Mouse (Mus musculus) lung, postnatal 0 days (tissue): ENCODE data around the gene Sh3gl2. TPM values are rescaled to one million over a fixed set of nuclear protein-coding genes. Genes with fewer than 3 reads are reported as not detected.

Source experiments
- ATAC-seq: fragments of 200-750 bp; cut with Nextera tagmentation; 2 replicates; pipeline ENCODE4 v1.8.0; 2017; ENCODE audit warnings: moderate library complexity
- DNase-seq: peaks from one replicate; pipeline ENCODE4 v3.0.0-alpha.2; 2016; ENCODE audit warnings: low spot score
- H3K27ac ChIP-seq: fragments of 300-500 bp; sonication (generic); 2 replicates; pipeline ENCODE4 v1.5.1; 2014; ENCODE audit warnings: antibody characterized with exemption, mild to moderate bottlenecking, low read length, mixed read lengths
- H3K27me3 ChIP-seq: fragments of 300-500 bp; sonication (generic); replicated peaks from 2 replicates; pipeline ENCODE4 v1.6.1; 2014; ENCODE audit warnings: low read length, mixed read lengths; ENCODE audit not compliant: insufficient read depth
- H3K36me3 ChIP-seq: fragments of 300-500 bp; sonication (generic); 2 replicates; pipeline ENCODE4 v1.6.1; 2014; ENCODE audit warnings: low read length, mixed read lengths; ENCODE audit not compliant: insufficient read depth
- H3K4me1 ChIP-seq: fragments of 300-500 bp; sonication (generic); 2 replicates; pipeline ENCODE4 v1.6.1; 2014; ENCODE audit warnings: antibody characterized with exemption, low read depth, low read length, mixed read lengths; ENCODE audit not compliant: insufficient read depth
- H3K4me2 ChIP-seq: fragments of 300-500 bp; sonication (generic); replicated peaks from 2 replicates; pipeline ENCODE4 v1.6.1; 2014; ENCODE audit warnings: low read depth, mild to moderate bottlenecking, low read length, moderate library complexity, mixed read lengths
- H3K4me3 ChIP-seq: fragments of 300-500 bp; sonication (generic); 2 replicates; pipeline ENCODE4 v1.5.1; 2014; ENCODE audit warnings: low read depth, low read length
- H3K9ac ChIP-seq: fragments of 300-500 bp; sonication (generic); replicated peaks from 2 replicates; pipeline ENCODE4 v1.6.1; 2014; ENCODE audit warnings: low read depth, mild to moderate bottlenecking
- H3K9me3 ChIP-seq: fragments of 300-500 bp; sonication (generic); 2 replicates; pipeline ENCODE4 v1.6.1; 2016; ENCODE audit warnings: low read length, mixed read lengths
- CTCF ChIP-seq: IDR thresholded peaks from 2 replicates; pipeline ENCODE4 v1.5.1; 2016; ENCODE audit warnings: antibody characterized with exemption, mild to moderate bottlenecking
- EP300 ChIP-seq: IDR thresholded peaks from 2 replicates; pipeline ENCODE4 v1.6.1; 2016; ENCODE audit warnings: antibody characterized with exemption, mild to moderate bottlenecking, control low read depth
- WGBS: fragments of 180-500 bp; shearing (Covaris S2); extraction: QIAGEN DNeasy Blood & Tissue Kit; methylation state at CpG from one replicate; pipeline ENCODE4 v1.1.7; 2014; 5-methylcytosine and 5-hydroxymethylcytosine counted together
- polyA plus RNA-seq: library from polyadenylated mRNA; unstranded; fragments of >200 nt; fragmentation: Nextera tagmentation; extraction: Ambion mirVana; gene quantifications from 2 replicates; pipeline ENCODE4 v1.2.1, GENCODE M21; 2015

The Sh3gl2 gene
- polyA plus RNA-seq, 1 experiment from 2014 or later = 1.2 TPM

DNA sequence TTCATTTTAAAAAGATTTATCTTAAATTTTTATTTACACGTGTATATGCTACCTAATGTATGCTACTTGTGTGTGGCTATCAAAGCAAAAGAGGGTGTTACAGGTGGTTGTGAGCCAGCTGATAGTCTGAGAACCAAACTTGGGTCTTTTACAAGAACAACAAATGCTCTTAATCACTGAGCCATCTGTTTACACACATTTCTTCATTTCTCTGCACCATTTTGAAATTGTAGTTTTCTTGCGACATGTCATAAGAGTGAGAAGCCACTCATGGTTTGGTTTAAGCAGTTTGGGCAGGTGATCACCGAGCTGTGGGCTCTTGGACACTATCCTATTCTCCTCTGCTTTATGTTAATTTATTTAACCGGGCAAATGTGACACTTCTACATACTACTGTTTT lies 338.3 kb downstream of the Sh3gl2 start:
- Histone ChIP-seq H3K4me1 (no peaks in the 10 kb centered on the region), H3K27me3 (no peaks in the 10 kb centered on the region), H3K9me3 (no peaks in the 10 kb centered on the region), H3K27ac (no peak overlapping the region), H3K36me3 (no peaks in the 10 kb centered on the region), H3K4me3 (no peak overlapping the region), H3K4me2 (no peak overlapping the region), H3K9ac (no peak overlapping the region)
- WGBS = 74% methylated on average over 4 of the region's 4 CpGs
- TF ChIP-seq CTCF = no peak
- no peak for TF ChIP-seq EP300
- DNase-seq (no peak), ATAC-seq (no peak)

DNA sequence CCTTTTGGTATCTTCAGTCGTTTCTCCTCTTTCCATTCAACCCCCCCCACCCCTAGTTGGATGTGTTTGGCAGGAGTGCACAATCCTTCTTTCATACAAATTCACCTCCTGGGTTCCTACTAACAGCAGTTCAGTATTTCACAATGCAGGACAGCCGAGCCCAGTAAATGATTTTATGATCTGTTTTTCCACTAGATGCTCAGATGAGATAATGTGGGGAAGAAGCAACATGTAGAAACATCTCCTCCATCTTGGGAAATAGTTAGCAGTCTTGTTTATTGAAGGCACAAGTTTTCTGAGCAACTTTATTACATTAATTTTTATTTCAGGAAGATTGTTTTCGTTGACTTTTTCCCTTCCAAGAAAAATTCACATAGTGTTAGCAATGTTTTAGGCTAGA lies 349.8 kb downstream of the Sh3gl2 start:
- 48% methylated on average over 3 of the region's 3 CpGs for WGBS
- peak; percentile 76 for DNase-seq
- Histone ChIP-seq H3K9me3 (no peaks in the 10 kb centered on the region), H3K4me3 (no peak overlapping the region), H3K4me1 (no peaks in the 10 kb centered on the region; the same call in 1 of the 2 replicates), H3K27ac (no peak overlapping the region), H3K4me2 (no peak overlapping the region), H3K27me3 (no peaks in the 10 kb centered on the region), H3K9ac (no peak overlapping the region), H3K36me3 (no peaks in the 10 kb centered on the region)
- ATAC-seq = peak; percentile 19; the same call in 1 of the 2 replicates
- peak; percentile 27; the same call in 1 of the 2 replicates for TF ChIP-seq EP300
- no peak for TF ChIP-seq CTCF

DNA sequence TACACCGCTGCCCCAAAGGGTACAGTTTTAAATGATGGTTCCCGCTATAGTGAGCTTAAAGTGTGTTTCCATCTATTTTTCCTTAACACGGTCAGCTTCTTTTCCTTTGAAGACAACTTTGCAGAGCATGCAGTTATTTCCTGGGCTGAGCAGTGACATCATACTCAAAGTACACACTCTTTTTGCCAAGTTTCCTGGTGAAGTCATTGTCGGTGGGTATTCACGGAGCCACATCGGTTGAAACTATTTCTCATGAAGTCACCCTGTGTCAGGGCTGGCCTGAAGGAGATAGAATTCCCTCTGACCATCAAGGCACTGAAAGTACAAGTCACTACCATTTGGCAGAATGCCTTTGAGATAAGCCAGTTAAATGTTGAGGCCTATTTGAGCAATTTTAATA lies 354.8 kb downstream of the Sh3gl2 start:
- DNase-seq = peak; percentile 66
- no peak overlapping the region for H3K27ac ChIP-seq
- no peaks in the 10 kb centered on the region for H3K9me3 ChIP-seq
- H3K9ac ChIP-seq = no peak overlapping the region
- no peak overlapping the region for H3K4me2 ChIP-seq
- ATAC-seq = peak; percentile 53; the same call in 1 of the 2 replicates
- H3K27me3 ChIP-seq = no peaks in the 10 kb centered on the region
- H3K36me3 ChIP-seq = no peaks in the 10 kb centered on the region
- no peak for TF ChIP-seq EP300
- TF ChIP-seq CTCF = no peak
- H3K4me3 ChIP-seq = no peak overlapping the region
- WGBS = 42% methylated on average over 6 of the region's 6 CpGs
- H3K4me1 ChIP-seq = no peaks in the 10 kb centered on the region; the same call in 1 of the 2 replicates

DNA sequence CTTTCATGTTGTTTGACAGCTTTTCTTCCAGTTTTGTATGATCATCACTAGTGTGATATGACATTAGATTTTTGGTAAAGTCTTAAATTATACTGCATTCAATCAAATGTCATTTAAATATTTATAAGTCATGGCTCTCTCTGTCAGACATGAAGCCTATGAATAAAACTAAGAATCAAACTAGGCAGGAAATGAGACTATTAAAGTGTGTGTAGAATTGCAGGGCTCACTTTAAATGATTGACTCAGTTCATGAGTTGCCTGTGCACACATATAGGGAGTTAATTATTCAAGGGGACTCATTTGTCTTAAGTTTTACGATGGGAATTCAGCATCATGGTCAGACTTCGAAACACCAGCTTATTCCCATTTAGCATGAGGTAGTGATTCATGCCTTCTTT lies 380.5 kb downstream of the Sh3gl2 start:
- H3K9ac ChIP-seq = no peak overlapping the region
- no peak for ATAC-seq
- H3K9me3 ChIP-seq = no peaks in the 10 kb centered on the region
- 92% methylated on average over 2 of the region's 2 CpGs for WGBS
- H3K4me3 ChIP-seq = no peak overlapping the region
- TF ChIP-seq EP300 (no peak), CTCF (no peak)
- no peaks in the 10 kb centered on the region for H3K36me3 ChIP-seq
- DNase-seq = no peak
- no peaks in the 10 kb centered on the region for H3K4me1 ChIP-seq
- no peak overlapping the region for H3K27ac ChIP-seq
- no peak overlapping the region for H3K4me2 ChIP-seq
- H3K27me3 ChIP-seq = no peaks in the 10 kb centered on the region

DNA sequence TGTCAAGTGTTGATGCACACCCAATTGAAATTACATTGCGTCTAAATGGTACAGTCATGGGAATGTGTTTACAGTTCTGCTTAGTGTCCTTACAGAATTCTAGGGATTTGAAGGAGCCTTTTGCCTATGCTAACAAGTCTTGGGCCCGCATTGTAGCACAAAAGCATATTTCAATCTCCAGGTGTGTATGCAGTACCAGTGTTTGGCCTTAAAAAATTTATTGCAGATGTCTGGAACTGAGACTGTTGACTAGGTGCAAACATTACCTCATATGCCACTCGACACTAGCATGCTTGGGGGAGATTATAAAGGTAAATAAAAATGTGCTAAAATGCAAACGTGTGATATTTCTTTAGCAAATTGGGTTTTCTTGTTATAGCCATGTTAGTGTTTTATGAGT lies 384.0 kb downstream of the Sh3gl2 start:
- DNase-seq (peak; percentile 71), ATAC-seq (peak; percentile 83)
- no peak overlapping the region for H3K4me2 ChIP-seq
- H3K27me3 ChIP-seq = no peaks in the 10 kb centered on the region
- 54% methylated on average over 4 of the region's 4 CpGs for WGBS
- no peaks in the 10 kb centered on the region for H3K9me3 ChIP-seq
- TF ChIP-seq CTCF (no peak), EP300 (peak; percentile 49)
- H3K27ac ChIP-seq = no peak overlapping the region
- H3K4me3 ChIP-seq = no peak overlapping the region
- no peak overlapping the region for H3K9ac ChIP-seq
- no peaks in the 10 kb centered on the region for H3K36me3 ChIP-seq
- H3K4me1 ChIP-seq = no peaks in the 10 kb centered on the region

DNA sequence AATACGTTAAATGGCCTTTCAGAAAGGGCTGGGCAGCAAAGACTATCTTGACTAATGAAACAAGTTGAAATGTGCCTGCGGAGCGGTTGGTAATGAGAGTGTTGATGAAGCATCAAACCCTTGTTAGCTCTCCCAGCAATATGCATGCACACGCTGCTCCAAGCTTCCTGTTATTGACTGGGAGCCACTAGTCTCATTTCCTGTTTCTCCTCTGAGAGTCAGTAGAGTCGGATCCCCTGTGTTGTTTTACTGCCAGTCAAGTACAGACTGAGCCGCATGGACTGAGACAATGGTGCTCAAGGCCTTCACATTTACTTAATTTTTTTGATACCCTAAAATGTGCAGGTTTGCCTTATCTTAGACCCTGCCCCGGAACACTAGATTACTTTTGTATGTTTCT lies 386.1 kb downstream of the Sh3gl2 start:
- Histone ChIP-seq H3K27me3 (no peaks in the 10 kb centered on the region), H3K4me1 (no peaks in the 10 kb centered on the region), H3K27ac (no peak overlapping the region), H3K4me3 (no peak overlapping the region), H3K4me2 (no peak overlapping the region), H3K9ac (no peak overlapping the region), H3K9me3 (no peaks in the 10 kb centered on the region), H3K36me3 (no peaks in the 10 kb centered on the region)
- ATAC-seq = 0 out of 2 replicates have a peak, but pooled peaks have one; percentile 32
- TF ChIP-seq CTCF (no peak), EP300 (no peak)
- WGBS = 56% methylated on average over 7 of the region's 7 CpGs
- no peak for DNase-seq

DNA sequence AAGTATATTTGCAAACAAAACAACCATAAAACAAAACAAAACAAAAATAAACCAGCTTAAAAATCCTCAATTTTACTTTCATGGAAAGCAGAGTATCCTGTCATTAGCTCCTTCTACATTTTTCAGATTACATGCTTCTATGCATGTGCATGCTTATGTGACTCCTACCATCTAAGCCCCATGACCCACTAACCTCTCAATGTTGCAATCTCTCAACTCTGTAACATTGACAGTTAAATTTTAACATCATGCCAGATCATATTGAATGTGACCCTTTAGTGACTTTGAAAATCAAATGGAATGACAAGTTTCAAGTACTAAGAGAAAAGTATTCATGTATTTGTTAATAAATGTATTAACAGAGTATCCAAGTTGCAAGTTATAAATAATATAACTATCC lies 389.2 kb downstream of the Sh3gl2 start:
- Histone ChIP-seq H3K9ac (no peak overlapping the region), H3K36me3 (no peaks in the 10 kb centered on the region), H3K9me3 (no peaks in the 10 kb centered on the region), H3K4me3 (no peak overlapping the region), H3K4me2 (no peak overlapping the region), H3K4me1 (no peaks in the 10 kb centered on the region), H3K27ac (no peak overlapping the region), H3K27me3 (no peaks in the 10 kb centered on the region)
- DNase-seq (no peak), ATAC-seq (no peak)
- no peak for TF ChIP-seq EP300
- TF ChIP-seq CTCF = no peak
